Comparison of ENCODE assay signal across 18 mouse cellular contexts in genomic region chr12:102340471-102340870, GRCm38 (mm10).
"Had no signal": no experiment of that assay in that cellular context is flagged by ENCODE, and none has a peak within 500 bp of the region (broad histone marks: within the 10 kb centered on the region; RNA-seq: fewer than 3 reads in every experiment).

No protein-coding gene starts in this region.

- H3K9me3 ChIP-seq: limb, embryonic 10.5 days; limb, embryonic 13.5 days; liver, embryonic 13.5 days; neural tube, embryonic 13.5 days had no signal

- H3K4me2 ChIP-seq: limb, embryonic 13.5 days; liver, embryonic 13.5 days; lung, embryonic 14.5 days; midbrain, embryonic 11.5 days; neural tube, embryonic 13.5 days had no signal

- ATAC-seq: intestine, embryonic 16.5 days; lung, postnatal 0 days had no signal

- H3K4me3 ChIP-seq: limb, embryonic 10.5 days; limb, embryonic 13.5 days; liver, embryonic 13.5 days; myocyte; neural tube, embryonic 13.5 days had no signal

- H3K36me3 ChIP-seq: limb, embryonic 10.5 days; limb, embryonic 13.5 days; neural tube, embryonic 13.5 days had no signal

- H3K27me3 ChIP-seq: limb, embryonic 13.5 days; liver, embryonic 13.5 days; neural tube, embryonic 13.5 days had no signal

- H3K27ac ChIP-seq: limb, embryonic 10.5 days; limb, embryonic 13.5 days; liver, embryonic 13.5 days; macrophage; neural tube, embryonic 13.5 days had no signal

- DNase-seq: kidney, adult 18-20 months; kidney, adult 9 months; kidney, postnatal 14 days; kidney, postnatal 4 days; liver; liver, embryonic 13.5 days; lung, embryonic 14.5 days; midbrain, embryonic 14.5 days; thymus, adult 18-20 months; thymus, postnatal 36 days had no signal

- H3K9ac ChIP-seq: limb, embryonic 13.5 days; liver, embryonic 13.5 days; lung, embryonic 14.5 days; neural tube, embryonic 13.5 days had no signal
